Mouse (Mus musculus) gastrocnemius, postnatal 10 days (tissue): Measurements from ENCODE around the gene Lgals2. TPM values are rescaled to one million over a fixed set of nuclear protein-coding genes. Genes with fewer than 3 reads are reported as not detected.

ENCODE experiments used
- DNase-seq: peaks from one replicate; pipeline ENCODE4 v3.0.0; 2021; ENCODE audit warnings: mixed read lengths
- microRNA-seq, 2 experiments: library from miRNA; unstranded; fragments of <30 nt; microRNA quantifications; one replicate each; pipeline ENCODE4 v1.2.0; 2021
- total RNA-seq, 2 experiments: library from RNA; stranded (reverse); gene quantifications; 2 replicates each; pipeline ENCODE4 v1.2.3; 2021

The Lgals2 gene
- total RNA-seq, 2 experiments from 2014 or later = not detected

GRCm38 (mm10) chr15:78815314-78816073 lies 39.8 kb downstream of the Lgals2 start:
- DNase-seq = no peak

GRCm38 (mm10) chr15:78813603-78814002 lies 41.7 kb downstream of the Lgals2 start:
- DNase-seq = no peak

- no peak for DNase-seq
These were observed 45.2 kb downstream of the Lgals2 start for GRCm38 (mm10) chr15:78810146-78810545.

- DNase-seq = no peak
These were observed 45.6 kb downstream of the Lgals2 start for GRCm38 (mm10) chr15:78809739-78810138.

GRCm38 (mm10) chr15:78808980-78809379 lies 46.3 kb downstream of the Lgals2 start:
- DNase-seq = no peak

GRCm38 (mm10) chr15:78807141-78807540 lies 48.2 kb downstream of the Lgals2 start:
- DNase-seq = no peak

- DNase-seq = no peak
These were observed 48.7 kb downstream of the Lgals2 start for GRCm38 (mm10) chr15:78806614-78807013.

- no peak for DNase-seq
These were observed 50.0 kb downstream of the Lgals2 start for GRCm38 (mm10) chr15:78805351-78805750.

- no peak for DNase-seq
These were observed 51.0 kb downstream of the Lgals2 start for GRCm38 (mm10) chr15:78804326-78804725.

- DNase-seq = no peak
These were observed 51.8 kb downstream of the Lgals2 start for GRCm38 (mm10) chr15:78803499-78803900.

- DNase-seq = peak; percentile 69
These were observed 52.4 kb downstream of the Lgals2 start, which contains the start of gene Card10 for GRCm38 (mm10) chr15:78802776-78803391. Gene Card10 (minus strand): TSS chr15:78803042.

GRCm38 (mm10) chr15:78801971-78802741 lies 53.2 kb downstream of the Lgals2 start:
- no peak for DNase-seq

- DNase-seq = no peak
These were observed 53.8 kb downstream of the Lgals2 start for GRCm38 (mm10) chr15:78801571-78801970.

Small RNA genes within 50 kb of the gene (microRNA-seq; reads per million reads assigned to microRNA genes)
- gene Mir6955 = 0 to 0.32 reads per million in 2 experiments

Other genes with a start within 250 kb of the Lgals2 start
- under 1 TPM; 0.20 to 0.23 TPM for gene Elfn2, start 136.8 kb downstream of the Lgals2 start, total RNA-seq
- gene Mfng, start 82.1 kb downstream of the Lgals2 start, total RNA-seq = 1 to 10 TPM; 7.9 to 9.5 TPM
- gene Card10, start 52.5 kb downstream of the Lgals2 start, total RNA-seq = 10 to 100 TPM in 1 of 2 experiments, 1 to 10 TPM in 1; 9.3 to 11.3 TPM
- gene Cdc42ep1, start 12.9 kb downstream of the Lgals2 start, total RNA-seq = 10 to 100 TPM; 26.3 to 35.0 TPM
- 10 to 100 TPM; 31.1 to 33.8 TPM for gene Gga1, start 21.7 kb upstream of the Lgals2 start, total RNA-seq
- not detected for gene Gm49510, start 44.1 kb upstream of the Lgals2 start, total RNA-seq
- 10 to 100 TPM in 1 of 2 experiments, 1 to 10 TPM in 1; 6.0 to 11.6 TPM for gene Sh3bp1, start 44.2 kb upstream of the Lgals2 start, total RNA-seq
- gene Pdxp, start 58.4 kb upstream of the Lgals2 start, total RNA-seq = 10 to 100 TPM in 1 of 2 experiments, 1 to 10 TPM in 1; 9.4 to 10.1 TPM
- 100 to 1,000 TPM; 679 to 727 TPM for gene Lgals1, start 71.2 kb upstream of the Lgals2 start, total RNA-seq
- gene Nol12, start 79.4 kb upstream of the Lgals2 start, total RNA-seq = 10 to 100 TPM; 27.1 to 30.7 TPM
- gene Triobp, start 92.2 kb upstream of the Lgals2 start, total RNA-seq = 10 to 100 TPM; 65.1 to 76.8 TPM
- gene H1f0, start 172.9 kb upstream of the Lgals2 start, total RNA-seq = 100 to 1,000 TPM; 193 to 214 TPM
- gene Galr3, start 186.4 kb upstream of the Lgals2 start, total RNA-seq = under 1 TPM; 0.25 to 0.35 TPM
- 1 to 10 TPM; 6.1 to 8.6 TPM for gene Ankrd54, start 207.4 kb upstream of the Lgals2 start, total RNA-seq
- gene Eif3l, start 219.7 kb upstream of the Lgals2 start, total RNA-seq = 10 to 100 TPM; 80.0 to 86.2 TPM